ENCODE assay signal across 33 mouse cellular contexts in the genomic region with DNA sequence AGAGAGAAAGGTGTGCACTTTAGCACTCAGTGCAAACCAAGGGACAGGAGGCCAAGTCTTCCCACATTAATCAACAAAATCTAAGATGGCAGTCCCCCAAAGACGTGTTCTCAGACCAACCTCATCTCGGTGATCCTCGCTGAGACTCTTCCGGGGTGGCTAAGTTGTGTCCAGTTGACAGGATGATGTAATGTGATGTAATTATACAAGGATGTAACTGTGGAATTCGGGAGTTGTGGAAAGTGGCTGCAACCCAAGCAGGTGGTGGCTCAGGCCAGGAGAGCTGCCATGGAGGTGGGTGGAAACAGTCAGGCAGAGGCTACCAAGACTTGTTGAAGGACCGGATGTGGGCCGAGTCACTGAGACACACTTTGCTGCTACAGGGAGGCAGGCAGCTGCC. TPM values are rescaled to one million over a fixed set of nuclear protein-coding genes. Genes with fewer than 3 reads are reported as not detected.
"Had no signal": no experiment of that assay in that cellular context is flagged by ENCODE, and none has a peak within 500 bp of the region (broad histone marks: within the 10 kb centered on the region; RNA-seq: fewer than 3 reads in every experiment).

No protein-coding gene starts in this region.

- H3K4me2 ChIP-seq: limb, embryonic 12.5 days; limb, embryonic 13.5 days; limb, embryonic 15.5 days; liver, embryonic 12.5 days; liver, embryonic 13.5 days; liver, embryonic 15.5 days; lung, embryonic 14.5 days; lung, embryonic 15.5 days; midbrain, embryonic 11.5 days; midbrain, embryonic 12.5 days; midbrain, embryonic 13.5 days; midbrain, embryonic 15.5 days; neural tube, embryonic 12.5 days had no signal

- H3K27me3 ChIP-seq: limb, embryonic 12.5 days; limb, embryonic 13.5 days; limb, embryonic 15.5 days; liver, embryonic 12.5 days; liver, embryonic 13.5 days; liver, embryonic 15.5 days; lung, embryonic 15.5 days; midbrain, embryonic 12.5 days; midbrain, embryonic 13.5 days; midbrain, embryonic 15.5 days; neural tube, embryonic 12.5 days had no signal

- H3K9me3 ChIP-seq: limb, embryonic 10.5 days; limb, embryonic 12.5 days; limb, embryonic 13.5 days; limb, embryonic 15.5 days; liver, embryonic 12.5 days; liver, embryonic 13.5 days; liver, embryonic 15.5 days; lung, embryonic 15.5 days; megakaryocyte, embryonic 14.5 days; midbrain, embryonic 10.5 days; midbrain, embryonic 12.5 days; midbrain, embryonic 13.5 days; midbrain, embryonic 15.5 days; neural tube, embryonic 12.5 days had no signal

- DNase-seq: left cerebral cortex, postnatal 4 days; liver; liver, embryonic 13.5 days; lung, adult 18-20 months; lung, adult 2 months; lung, embryonic 14.5 days; lung, postnatal 10 days; lung, postnatal 14 days; lung, postnatal 36 days; lung, postnatal 4 days; midbrain, embryonic 14.5 days had no signal

- H3K27ac ChIP-seq: left cerebral cortex, adult 2 months; limb, embryonic 10.5 days; limb, embryonic 12.5 days; limb, embryonic 13.5 days; limb, embryonic 15.5 days; liver, embryonic 12.5 days; liver, embryonic 13.5 days; liver, embryonic 14.5 days; liver, embryonic 15.5 days; lung, embryonic 15.5 days; macrophage; midbrain, embryonic 10.5 days; midbrain, embryonic 12.5 days; midbrain, embryonic 13.5 days; midbrain, embryonic 15.5 days; neural tube, embryonic 12.5 days had no signal

- H3K4me3 ChIP-seq: left cerebral cortex, adult 2 months; limb, embryonic 10.5 days; limb, embryonic 12.5 days; limb, embryonic 13.5 days; limb, embryonic 15.5 days; liver, embryonic 12.5 days; liver, embryonic 13.5 days; liver, embryonic 15.5 days; lung, embryonic 15.5 days; megakaryocyte, embryonic 14.5 days; midbrain, embryonic 10.5 days; midbrain, embryonic 12.5 days; midbrain, embryonic 13.5 days; midbrain, embryonic 15.5 days; neural tube, embryonic 12.5 days had no signal

- ATAC-seq: liver, embryonic 12.5 days; lung, postnatal 0 days; midbrain, embryonic 13.5 days; midbrain, embryonic 15.5 days; midbrain, embryonic 16.5 days had no signal

- H3K36me3 ChIP-seq: limb, embryonic 10.5 days; limb, embryonic 12.5 days; limb, embryonic 13.5 days; limb, embryonic 15.5 days; liver, embryonic 12.5 days; liver, embryonic 13.5 days; liver, embryonic 15.5 days; lung, embryonic 15.5 days; midbrain, embryonic 10.5 days; midbrain, embryonic 12.5 days; midbrain, embryonic 13.5 days; midbrain, embryonic 15.5 days; neural tube, embryonic 12.5 days had no signal

- H3K4me1 ChIP-seq: liver, embryonic 12.5 days; lung, embryonic 15.5 days; midbrain, embryonic 10.5 days; midbrain, embryonic 12.5 days; midbrain, embryonic 13.5 days; midbrain, embryonic 15.5 days; neural tube, embryonic 12.5 days had no signal

- H3K9ac ChIP-seq: limb, embryonic 12.5 days; limb, embryonic 13.5 days; limb, embryonic 15.5 days; liver, embryonic 12.5 days; liver, embryonic 13.5 days; liver, embryonic 14.5 days; liver, embryonic 15.5 days; lung, embryonic 14.5 days; lung, embryonic 15.5 days; midbrain, embryonic 12.5 days; midbrain, embryonic 13.5 days; midbrain, embryonic 15.5 days; neural tube, embryonic 12.5 days had no signal

RNA-seq across cellular contexts. Expression of a gene that starts 13.8 kb away (rescaled TPM):
- polyA plus RNA-seq: limb, embryonic 10.5 days; limb, embryonic 11.5 days; limb, embryonic 12.5 days; limb, embryonic 13.5 days; lung, embryonic 16.5 days; macrophage; midbrain, embryonic 11.5 days; midbrain, embryonic 12.5 days; midbrain, embryonic 14.5 days; midbrain, embryonic 15.5 days; neural tube, embryonic 11.5 days; neural tube, embryonic 12.5 days had no signal
